25 mouse cellular contexts compared by ENCODE assay signal in the genomic region with DNA sequence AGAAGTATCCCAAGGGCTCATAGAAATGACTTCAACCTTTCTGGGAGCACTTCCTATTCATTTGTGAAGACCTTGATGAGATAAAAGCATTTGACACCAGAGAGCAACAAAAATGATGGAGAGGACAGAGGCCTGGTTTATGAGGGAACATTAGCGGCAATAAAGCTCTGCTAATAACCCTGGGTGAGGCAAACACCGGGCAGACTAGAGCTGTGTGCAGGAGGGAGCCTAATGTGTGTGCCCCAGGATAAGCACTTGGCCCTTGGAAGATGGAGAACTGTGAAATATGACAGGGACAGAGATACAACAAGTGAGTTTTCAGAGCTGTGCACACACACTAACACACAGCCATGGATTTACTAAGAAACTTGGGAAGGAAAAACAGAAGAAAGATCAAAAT.
"Had no signal": no experiment of that assay in that cellular context is flagged by ENCODE, and none has a peak within 500 bp of the region (broad histone marks: within the 10 kb centered on the region; RNA-seq: fewer than 3 reads in every experiment).

No protein-coding gene starts in this region.

- DNase-seq: kidney, adult 11 months; kidney, adult 8-10 months; kidney, postnatal 10 days; kidney, postnatal 36 days; layer of hippocampus, postnatal 36 days; left cerebral cortex, postnatal 4 days; lung, adult 18-20 months; lung, postnatal 10 days; lung, postnatal 36 days; right cerebral cortex, adult 18-20 months; right cerebral cortex, postnatal 14 days; spleen, adult 18-20 months; thymus, postnatal 25 days had no signal

- H3K4me1 ChIP-seq: kidney, embryonic 15.5 days; limb, embryonic 15.5 days; liver, embryonic 15.5 days; lung, embryonic 15.5 days; megakaryocyte, embryonic 14.5 days; midbrain, embryonic 10.5 days; midbrain, embryonic 13.5 days; stomach, embryonic 15.5 days had no signal

- H3K36me3 ChIP-seq: kidney, embryonic 15.5 days; limb, embryonic 12.5 days; limb, embryonic 15.5 days; liver, embryonic 15.5 days; lung, embryonic 15.5 days; midbrain, embryonic 10.5 days; midbrain, embryonic 13.5 days; stomach, embryonic 15.5 days had no signal

- ATAC-seq: midbrain, embryonic 13.5 days; midbrain, embryonic 16.5 days had no signal

- H3K27ac ChIP-seq: kidney, embryonic 15.5 days; limb, embryonic 12.5 days; limb, embryonic 15.5 days; liver, embryonic 15.5 days; lung, embryonic 15.5 days; midbrain, embryonic 10.5 days; midbrain, embryonic 13.5 days; stomach, embryonic 15.5 days had no signal

- H3K9me3 ChIP-seq: kidney, embryonic 15.5 days; limb, embryonic 12.5 days; limb, embryonic 15.5 days; liver, embryonic 15.5 days; lung, embryonic 15.5 days; midbrain, embryonic 10.5 days; midbrain, embryonic 13.5 days; stomach, embryonic 15.5 days had no signal

- H3K9ac ChIP-seq: kidney, embryonic 15.5 days; limb, embryonic 12.5 days; limb, embryonic 15.5 days; liver, embryonic 15.5 days; lung, embryonic 15.5 days; midbrain, embryonic 13.5 days; stomach, embryonic 15.5 days had no signal

- H3K4me3 ChIP-seq: kidney, embryonic 15.5 days; limb, embryonic 12.5 days; limb, embryonic 15.5 days; liver, embryonic 15.5 days; lung, embryonic 15.5 days; megakaryocyte, embryonic 14.5 days; midbrain, embryonic 10.5 days; midbrain, embryonic 13.5 days; myocyte; stomach, embryonic 15.5 days had no signal

- H3K4me2 ChIP-seq: kidney, embryonic 15.5 days; limb, embryonic 12.5 days; limb, embryonic 15.5 days; liver, embryonic 11.5 days; liver, embryonic 15.5 days; lung, embryonic 15.5 days; midbrain, embryonic 13.5 days; stomach, embryonic 15.5 days had no signal

- H3K27me3 ChIP-seq: kidney, embryonic 15.5 days; limb, embryonic 12.5 days; limb, embryonic 15.5 days; liver, embryonic 15.5 days; lung, embryonic 15.5 days; megakaryocyte, embryonic 14.5 days; midbrain, embryonic 13.5 days; stomach, embryonic 15.5 days had no signal
